Mouse (Mus musculus): ENCODE results near the gene Sap30l.
"Not testable (repeated sequence)": the region's sequence is repeated elsewhere in the genome, so short reads cannot be mapped to it uniquely, and the experiment has no call there.

The Sap30l gene

GRCm38 (mm10) chr11:57797828-57798227, 3.6 kb upstream of the Sap30l start:
- no peak for ATAC-seq (ENCODE audit: insufficient number of reproducible peaks, low FRiP score, low TSS enrichment)

DNA sequence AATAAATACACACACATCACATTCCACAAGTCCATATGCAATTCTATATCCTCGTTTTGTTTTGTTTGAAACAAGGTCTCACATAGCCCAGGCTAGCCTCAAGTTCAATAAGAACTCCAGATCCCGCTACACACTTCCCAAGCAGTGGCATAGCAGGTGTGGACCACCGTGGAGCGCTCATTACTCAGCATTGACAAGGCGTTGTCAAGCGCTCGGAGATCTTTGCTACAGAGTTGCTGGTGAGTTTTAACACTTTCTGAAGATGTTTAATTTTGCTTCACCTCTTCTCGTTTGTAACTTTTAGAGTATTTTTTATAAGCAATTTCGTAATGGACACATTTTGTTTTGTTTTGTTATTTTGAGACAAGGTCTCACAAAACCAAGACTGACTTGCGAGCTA, 2.0 kb upstream of the Sap30l start:
- no peak for ATAC-seq (ENCODE audit: insufficient number of reproducible peaks, low FRiP score, low TSS enrichment)

DNA sequence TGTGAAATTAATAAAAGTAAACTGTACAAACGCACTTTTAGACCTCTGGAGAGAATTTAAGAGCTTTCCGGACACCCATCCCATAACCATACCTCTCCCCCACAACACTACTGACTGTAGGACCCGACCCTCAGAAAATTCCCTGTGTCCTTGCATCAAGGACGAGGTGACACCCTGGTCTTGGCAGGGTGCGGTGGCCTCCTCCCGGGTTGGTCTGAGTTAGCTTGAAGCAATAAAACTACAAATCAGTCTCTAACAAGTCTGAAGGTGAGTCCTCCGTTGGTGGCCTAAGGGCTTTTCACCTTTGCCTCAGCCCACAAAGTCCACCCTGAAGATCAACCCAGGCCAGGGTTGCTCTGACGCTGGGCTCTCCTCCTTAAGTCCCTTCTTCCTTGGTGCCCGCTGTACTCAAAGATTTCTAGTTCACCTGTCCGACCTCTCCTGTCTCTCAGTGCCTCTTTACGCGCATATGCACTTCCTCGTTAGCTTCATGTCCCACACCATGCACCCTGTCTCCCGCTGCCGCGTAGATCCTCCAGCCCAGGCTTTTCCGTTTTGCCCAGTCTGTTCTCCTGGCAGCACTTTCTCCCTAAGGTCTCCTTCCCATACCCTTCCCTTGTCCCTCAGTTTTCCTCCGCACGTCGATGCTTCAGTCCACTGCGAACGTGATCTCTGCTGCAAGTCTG, 1.0 kb upstream of the Sap30l start:
- no peak for ATAC-seq (ENCODE audit: insufficient number of reproducible peaks, low FRiP score, low TSS enrichment)

- ATAC-seq (ENCODE audit: insufficient number of reproducible peaks, low FRiP score, low TSS enrichment), result peak; percentile 45; the same call in 1 of the 2 replicates
Observed at GRCm38 (mm10) chr11:57801766-57802510, 501 bp downstream of the Sap30l start.

DNA sequence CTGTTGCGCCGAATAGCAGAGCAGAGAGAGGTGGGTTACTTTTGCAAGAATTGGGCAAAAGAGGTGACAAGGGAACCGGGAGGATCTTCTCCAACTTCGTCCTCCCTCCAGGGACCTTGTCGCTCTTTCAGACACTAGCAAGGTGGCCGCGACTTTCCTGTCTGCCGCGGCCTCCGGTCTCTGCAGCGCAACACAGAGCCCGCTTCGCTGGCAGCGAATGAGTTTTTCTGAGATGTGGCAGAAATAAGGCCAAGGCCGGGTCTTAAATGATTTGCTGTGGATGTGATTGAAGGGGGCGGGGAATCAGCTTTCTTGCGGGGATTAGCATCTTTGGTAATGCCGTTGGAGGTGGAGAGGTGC, 1.1 kb downstream of the Sap30l start:
- ATAC-seq (ENCODE audit: insufficient number of reproducible peaks, low FRiP score, low TSS enrichment), result no peak

DNA sequence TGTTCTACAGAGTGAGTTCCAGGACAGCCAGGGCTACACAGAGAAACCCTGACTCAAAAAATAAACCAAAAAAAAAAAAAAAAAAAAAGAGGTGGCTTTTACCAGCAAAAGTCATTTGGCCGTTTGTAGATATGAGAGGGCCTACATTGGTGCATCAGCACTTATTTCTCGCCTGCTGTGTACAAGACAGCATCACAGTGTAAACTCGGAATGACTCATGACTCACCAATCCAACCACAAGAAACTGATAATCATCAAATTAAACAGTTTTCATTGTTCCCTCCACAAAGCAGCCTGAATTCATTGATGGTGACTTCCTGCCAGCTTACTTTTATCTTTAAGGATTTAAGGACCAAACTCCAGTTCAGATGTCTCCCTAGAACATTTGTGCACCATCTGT, 3.6 kb downstream of the Sap30l start:
- ATAC-seq (ENCODE audit: insufficient number of reproducible peaks, low FRiP score, low TSS enrichment), result no peak

- ATAC-seq (ENCODE audit: insufficient number of reproducible peaks, low FRiP score, low TSS enrichment), result no peak
Observed at GRCm38 (mm10) chr11:57809017-57809731, 7.7 kb downstream of the Sap30l start.

GRCm38 (mm10) chr11:57809732-57810098, 8.3 kb downstream of the Sap30l start:
- no peak for ATAC-seq (ENCODE audit: insufficient number of reproducible peaks, low FRiP score, low TSS enrichment)

DNA sequence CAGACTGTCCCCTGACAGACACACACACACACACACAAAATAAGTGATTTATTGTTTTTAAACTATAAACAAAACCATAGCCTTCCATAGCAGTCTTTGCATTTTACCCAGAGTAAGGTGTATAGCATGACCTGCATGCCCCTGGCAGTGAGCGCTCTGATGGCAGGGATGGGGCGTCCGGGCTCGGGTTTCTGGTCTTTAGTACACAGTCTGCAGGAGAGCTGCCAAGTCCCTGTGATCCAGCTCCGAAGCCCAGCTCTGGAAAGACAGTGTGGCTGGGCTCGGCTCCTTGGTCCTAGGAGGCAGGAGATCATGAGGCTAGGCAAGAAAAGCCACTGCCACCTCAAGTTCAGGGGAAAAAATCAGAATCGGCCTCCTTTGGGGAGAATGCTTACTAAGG, 9.6 kb downstream of the Sap30l start:
- ATAC-seq (ENCODE audit: insufficient number of reproducible peaks, low FRiP score, low TSS enrichment), result no peak

- ATAC-seq (ENCODE audit: insufficient number of reproducible peaks, low FRiP score, low TSS enrichment), result no peak
Observed at GRCm38 (mm10) chr11:57812212-57812611, 10.8 kb downstream of the Sap30l start.

DNA sequence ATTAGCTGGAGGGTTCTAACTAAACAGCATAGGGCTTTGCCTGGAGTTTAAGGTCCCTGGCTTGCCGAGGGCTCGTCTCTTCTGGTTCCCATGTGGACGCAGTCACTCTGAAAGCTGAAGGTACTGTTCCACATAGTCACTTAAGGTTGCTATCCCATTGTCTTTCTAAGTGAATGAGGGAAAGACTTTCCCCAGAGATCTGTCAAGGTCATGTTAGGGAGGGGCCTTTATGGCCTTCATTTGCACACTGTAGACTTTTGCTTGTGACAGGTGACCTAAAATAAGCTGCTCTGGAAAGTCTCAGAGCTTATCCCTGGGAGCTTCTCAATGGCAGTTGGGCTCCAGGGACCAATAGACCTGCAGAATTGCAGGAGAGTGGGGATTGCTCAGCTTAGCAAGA, 12.2 kb downstream of the Sap30l start:
- ATAC-seq (ENCODE audit: insufficient number of reproducible peaks, low FRiP score, low TSS enrichment), result no peak

DNA sequence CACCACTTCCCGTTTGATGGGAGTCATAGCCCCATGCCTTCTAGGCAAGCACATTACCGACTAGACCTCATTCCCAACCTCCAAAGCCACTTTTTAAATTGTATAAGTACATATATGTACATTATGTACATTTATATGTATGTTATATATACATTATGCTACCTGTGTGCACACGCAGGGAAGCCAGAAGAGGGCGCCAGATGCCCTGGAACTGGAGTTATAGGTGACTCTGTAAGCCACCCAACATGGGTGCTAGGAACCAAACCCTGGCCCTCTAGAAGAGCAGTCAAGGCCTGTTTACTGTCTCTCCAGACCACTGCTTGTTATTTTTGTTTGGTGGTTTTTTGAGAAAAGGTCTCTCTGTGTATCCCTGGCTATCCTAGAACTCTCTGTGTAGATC, 16.8 kb downstream of the Sap30l start:
- no peak for ATAC-seq (ENCODE audit: insufficient number of reproducible peaks, low FRiP score, low TSS enrichment)

GRCm38 (mm10) chr11:57819999-57820581, 18.7 kb downstream of the Sap30l start:
- ATAC-seq (ENCODE audit: insufficient number of reproducible peaks, low FRiP score, low TSS enrichment), result peak; percentile 40; the same call in 1 of the 2 replicates

DNA sequence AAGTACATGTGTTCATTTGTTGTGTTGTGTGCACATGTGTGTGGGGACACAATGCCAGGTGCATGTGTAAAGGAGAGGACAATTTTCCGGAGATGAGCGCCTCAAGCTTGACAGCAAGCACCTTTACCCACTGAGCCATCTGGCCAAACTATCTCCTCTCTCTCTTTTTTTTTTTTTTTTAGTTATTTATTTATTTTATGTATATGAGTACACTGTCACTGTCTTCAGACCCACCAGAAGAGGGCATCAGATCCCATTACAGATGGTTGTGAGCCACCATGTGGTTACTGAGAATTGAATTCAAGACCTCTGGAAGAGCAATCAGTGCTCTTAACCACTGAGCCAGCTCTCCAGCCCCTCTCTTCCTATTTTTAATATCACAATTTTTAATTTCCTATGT, 21.7 kb downstream of the Sap30l start:
- not testable (repeated sequence) for ATAC-seq (ENCODE audit: insufficient number of reproducible peaks, low FRiP score, low TSS enrichment)

DNA sequence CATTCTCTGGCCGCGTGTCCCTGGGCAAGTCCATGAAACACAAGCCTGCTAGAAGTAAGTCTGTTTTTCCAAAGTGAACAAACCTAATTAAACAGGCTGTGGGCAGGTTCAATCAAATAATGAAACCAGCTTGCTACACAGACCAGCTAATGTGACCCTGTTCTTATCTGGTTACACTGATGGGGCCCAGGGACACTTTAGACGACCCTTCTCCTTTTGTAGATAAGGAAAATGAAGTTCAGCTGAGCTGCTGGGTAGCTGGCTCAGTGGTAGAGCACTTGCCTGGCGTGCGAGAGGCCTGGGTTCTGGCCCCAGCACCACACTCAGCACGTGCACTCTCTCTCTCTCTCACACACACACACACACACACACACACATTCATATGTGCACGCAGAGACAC, 22.3 kb downstream of the Sap30l start:
- no peak for ATAC-seq (ENCODE audit: insufficient number of reproducible peaks, low FRiP score, low TSS enrichment)

GRCm38 (mm10) chr11:57825234-57825633, 23.8 kb downstream of the Sap30l start:
- ATAC-seq (ENCODE audit: insufficient number of reproducible peaks, low FRiP score, low TSS enrichment), result not testable (repeated sequence)

- no peak; the same call in 1 of the 2 replicates for ATAC-seq (ENCODE audit: insufficient number of reproducible peaks, low FRiP score, low TSS enrichment)
Observed at GRCm38 (mm10) chr11:57827048-57827914, 25.8 kb downstream of the Sap30l start.

GRCm38 (mm10) chr11:57827915-57828545, 26.6 kb downstream of the Sap30l start:
- no peak for ATAC-seq (ENCODE audit: insufficient number of reproducible peaks, low FRiP score, low TSS enrichment)

DNA sequence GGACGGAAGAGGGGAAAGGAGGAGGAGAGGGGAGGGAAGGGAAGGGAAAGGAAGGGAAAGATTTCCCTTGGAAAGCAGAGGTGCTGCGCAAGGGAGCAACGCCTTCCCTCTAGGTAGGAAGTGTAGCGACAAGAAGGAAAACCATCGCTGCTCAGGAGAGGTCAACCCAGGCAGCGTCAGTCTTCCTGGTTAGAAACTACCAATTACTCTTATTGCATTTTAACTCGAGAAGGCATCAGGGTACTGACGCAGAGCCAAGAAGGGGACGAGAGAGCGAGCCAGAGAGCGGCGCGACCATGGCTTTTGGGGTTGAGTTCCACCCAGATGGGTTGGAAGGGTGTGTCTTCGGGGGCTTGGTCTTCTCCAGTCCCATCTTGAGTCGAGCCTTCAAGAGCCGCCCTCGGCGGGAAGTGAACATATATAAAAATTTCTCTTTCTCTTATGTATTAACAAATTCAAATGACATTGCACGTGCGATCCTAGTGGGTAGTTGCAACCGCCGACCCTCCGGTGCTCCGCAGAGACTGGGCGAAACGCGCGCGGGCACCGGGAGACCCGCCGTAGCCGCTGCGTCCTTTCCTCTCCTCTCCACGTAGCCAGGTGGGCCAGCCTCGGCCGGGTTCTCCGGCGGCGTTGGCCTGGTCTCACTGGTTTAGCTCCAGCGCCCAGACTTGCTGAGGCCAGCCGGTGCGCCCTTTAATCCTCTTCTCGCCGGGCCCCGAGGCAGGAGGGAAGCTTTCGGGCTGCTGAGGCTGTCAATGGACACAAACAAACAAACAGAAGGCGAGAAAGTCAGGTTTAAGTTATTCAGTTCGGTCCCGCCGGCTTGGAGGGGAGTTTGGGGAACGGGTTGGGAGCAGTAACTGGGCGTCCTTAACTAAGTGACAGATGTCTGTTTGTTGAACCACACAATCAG, 27.8 kb downstream of the Sap30l start:
- no peak for ATAC-seq (ENCODE audit: insufficient number of reproducible peaks, low FRiP score, low TSS enrichment)
